Comparison of ENCODE assay signal across 8 mouse cellular contexts in the genomic region with DNA sequence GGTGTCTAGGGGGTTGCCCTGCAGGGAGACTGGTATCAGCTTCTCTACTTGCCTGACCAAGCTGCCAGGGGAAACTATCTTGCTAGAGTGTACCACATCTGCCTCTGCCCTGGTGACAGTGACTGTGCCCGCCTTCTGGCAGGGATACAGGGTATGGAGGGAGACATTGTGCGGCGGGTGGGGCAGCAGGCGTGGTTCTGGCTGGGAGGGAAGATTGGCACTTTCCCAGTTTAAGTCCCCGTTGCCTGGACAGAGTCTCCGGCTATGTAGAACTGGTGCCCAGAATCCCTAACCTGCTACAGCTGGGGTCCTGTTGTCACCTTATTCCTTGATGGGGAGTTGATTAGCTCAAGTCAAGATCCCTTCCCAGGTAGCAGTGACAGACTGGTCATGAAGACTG. TPM values are rescaled to one million over a fixed set of nuclear protein-coding genes. Genes with fewer than 3 reads are reported as not detected.
DNase-seq lines count a peak whose midpoint lies in the region; ATAC-seq lines count a peak whose summit lies in the region.

No protein-coding gene starts in this region.

- H3K9ac ChIP-seq in heart, embryonic 15.5 days: peak overlapping the region; percentile 100
- peak overlapping the region; percentile 90 for H3K9ac ChIP-seq in limb, embryonic 12.5 days (replicated peaks)
- peak overlapping the region; percentile 95 for H3K9ac ChIP-seq in midbrain, embryonic 12.5 days (replicated peaks)

- peaks cover 75% of the 10 kb centered on the region for H3K4me1 ChIP-seq in heart, embryonic 15.5 days (replicated peaks)
- peaks cover 77% of the 10 kb centered on the region for H3K4me1 ChIP-seq in limb, embryonic 12.5 days (replicated peaks)
- peaks cover 84% of the 10 kb centered on the region for H3K4me1 ChIP-seq in midbrain, embryonic 12.5 days

- H3K27ac ChIP-seq in heart, embryonic 15.5 days: peak overlapping the region; percentile 89
- peak overlapping the region; percentile 94 for H3K27ac ChIP-seq in limb, embryonic 12.5 days
- H3K27ac ChIP-seq in midbrain, embryonic 12.5 days (replicated peaks): peak overlapping the region; percentile 99

- no peak for ATAC-seq in heart, embryonic 15.5 days (replicated peaks; ENCODE audit: insufficient number of reproducible peaks, insufficient read depth, low FRiP score, low read depth)
- ATAC-seq in limb, embryonic 12.5 days (ENCODE audit: insufficient number of reproducible peaks, insufficient read depth, low FRiP score, low TSS enrichment, low read depth): no peak
- no peak for ATAC-seq in midbrain, embryonic 12.5 days (ENCODE audit: low FRiP score, low read depth)
- no peak for ATAC-seq in inflammation-experienced regulatory T-cells, adult 6 months

- H3K4me3 ChIP-seq in heart, embryonic 15.5 days: peak overlapping the region; percentile 94
- peak overlapping the region; percentile 78 for H3K4me3 ChIP-seq in limb, embryonic 12.5 days (replicated peaks)
- peak overlapping the region; percentile 81 for H3K4me3 ChIP-seq in midbrain, embryonic 12.5 days

- H3K27me3 ChIP-seq in heart, embryonic 15.5 days: no peaks in the 10 kb centered on the region
- H3K27me3 ChIP-seq in limb, embryonic 12.5 days: no peaks in the 10 kb centered on the region
- no peaks in the 10 kb centered on the region for H3K27me3 ChIP-seq in midbrain, embryonic 12.5 days

- H3K4me2 ChIP-seq in heart, embryonic 15.5 days: peak overlapping the region; percentile 94
- H3K4me2 ChIP-seq in limb, embryonic 12.5 days: peak overlapping the region; percentile 100
- H3K4me2 ChIP-seq in midbrain, embryonic 12.5 days (replicated peaks): peak overlapping the region; percentile 95

- 48% methylated on average over 6 of the region's 6 CpGs for WGBS in heart, embryonic 15.5 days
- 75% methylated on average over 6 of the region's 6 CpGs for WGBS in limb, embryonic 12.5 days
- 25% methylated on average over 6 of the region's 6 CpGs for WGBS in midbrain, embryonic 12.5 days

- no peaks in the 10 kb centered on the region for H3K36me3 ChIP-seq in heart, embryonic 15.5 days
- H3K36me3 ChIP-seq in limb, embryonic 12.5 days: peaks cover 23% of the 10 kb centered on the region
- 0 out of 2 replicates have a peak, but pooled peaks cover 3% of the 10 kb centered on the region for H3K36me3 ChIP-seq in midbrain, embryonic 12.5 days

- peak; percentile 59 for DNase-seq in spleen, adult 12 weeks (ENCODE audit: low spot score)
- DNase-seq in spleen, adult 18-20 months: no peak
- peak; percentile 74 for DNase-seq in cerebellum, adult 9-11 months
- DNase-seq in T-cell, adult 2 months (ENCODE audit: low spot score): no peak

- no peaks in the 10 kb centered on the region for H3K9me3 ChIP-seq in heart, embryonic 15.5 days (replicated peaks)
- no peaks in the 10 kb centered on the region for H3K9me3 ChIP-seq in limb, embryonic 12.5 days
- no peaks in the 10 kb centered on the region for H3K9me3 ChIP-seq in midbrain, embryonic 12.5 days

RNA-seq across cellular contexts. Expression of gene Gnai2, which starts 2.7 kb away (rescaled TPM):
- polyA plus RNA-seq in heart, embryonic 15.5 days (2015; fragmentation: Nextera tagmentation; extraction: Ambion mirVana): 367 and 431 TPM in 2 replicates
- polyA plus RNA-seq in limb, embryonic 12.5 days (2016; fragmentation: Nextera tagmentation; extraction: Ambion mirVana): 400 and 416 TPM in 2 replicates
- polyA plus RNA-seq in midbrain, embryonic 12.5 days (2016; fragmentation: Nextera tagmentation; extraction: Ambion mirVana): 635 and 641 TPM in 2 replicates
- polyA plus RNA-seq in inflammation-experienced regulatory T-cells, adult 6 months (2017; shearing (Covaris generic)): 100 to 1,000 TPM; 136 to 264 (median 154) TPM

RNA-seq across cellular contexts. Expression of gene Sema3b, which starts 23.4 kb away (rescaled TPM):
- 9.7 and 10.7 TPM in 2 replicates for polyA plus RNA-seq in heart, embryonic 15.5 days (2015; fragmentation: Nextera tagmentation; extraction: Ambion mirVana)
- polyA plus RNA-seq in limb, embryonic 12.5 days (2016; fragmentation: Nextera tagmentation; extraction: Ambion mirVana): 8.1 and 9.1 TPM in 2 replicates
- polyA plus RNA-seq in midbrain, embryonic 12.5 days (2016; fragmentation: Nextera tagmentation; extraction: Ambion mirVana): 3.2 TPM in 2 replicates
- not detected for polyA plus RNA-seq in inflammation-experienced regulatory T-cells, adult 6 months (2017; shearing (Covaris generic))

RNA-seq across cellular contexts. Expression of gene Slc38a3, which starts 36.9 kb away (rescaled TPM):
- 2.5 and 3.6 TPM in 2 replicates for polyA plus RNA-seq in heart, embryonic 15.5 days (2015; fragmentation: Nextera tagmentation; extraction: Ambion mirVana)
- polyA plus RNA-seq in limb, embryonic 12.5 days (2016; fragmentation: Nextera tagmentation; extraction: Ambion mirVana): 3.5 and 5.0 TPM in 2 replicates
- 13.9 and 14.8 TPM in 2 replicates for polyA plus RNA-seq in midbrain, embryonic 12.5 days (2016; fragmentation: Nextera tagmentation; extraction: Ambion mirVana)
- not detected for polyA plus RNA-seq in inflammation-experienced regulatory T-cells, adult 6 months (2017; shearing (Covaris generic))

RNA-seq across cellular contexts. Expression of gene Ifrd2, which starts 45.0 kb away (rescaled TPM):
- polyA plus RNA-seq in heart, embryonic 15.5 days (2015; fragmentation: Nextera tagmentation; extraction: Ambion mirVana): 31.7 and 45.7 TPM in 2 replicates
- polyA plus RNA-seq in limb, embryonic 12.5 days (2016; fragmentation: Nextera tagmentation; extraction: Ambion mirVana): 38.5 and 40.2 TPM in 2 replicates
- 20.1 and 21.1 TPM in 2 replicates for polyA plus RNA-seq in midbrain, embryonic 12.5 days (2016; fragmentation: Nextera tagmentation; extraction: Ambion mirVana)
- 10 to 100 TPM; 13.7 to 32.0 (median 31.7) TPM for polyA plus RNA-seq in inflammation-experienced regulatory T-cells, adult 6 months (2017; shearing (Covaris generic))

RNA-seq across cellular contexts. Expression of gene Gnat1, which starts 47.0 kb away (rescaled TPM):
- 0.53 and 0.98 TPM in 2 replicates for polyA plus RNA-seq in heart, embryonic 15.5 days (2015; fragmentation: Nextera tagmentation; extraction: Ambion mirVana)
- polyA plus RNA-seq in limb, embryonic 12.5 days (2016; fragmentation: Nextera tagmentation; extraction: Ambion mirVana): 2.1 and 2.2 TPM in 2 replicates
- polyA plus RNA-seq in midbrain, embryonic 12.5 days (2016; fragmentation: Nextera tagmentation; extraction: Ambion mirVana): 1.9 and 2.7 TPM in 2 replicates
- 1 to 10 TPM in 1 of 3 experiments, under 1 TPM in 1, not detected in 1; 0.58 to 1.1 TPM for polyA plus RNA-seq in inflammation-experienced regulatory T-cells, adult 6 months (2017; shearing (Covaris generic))

Comparison
In these comparisons a context has a peak if more than half of its experiments do, and no peak if none do; other contexts are left out.
1. DNase-seq: peak in spleen, adult 12 weeks (single experiment) and cerebellum, adult 9-11 months (single experiment); none in spleen, adult 18-20 months (0 of 2) and T-cell, adult 2 months (single experiment).
2. Peak in every context shown above with its lines, with median percentiles within 50 percentile points of each other: H3K27ac ChIP-seq, H3K4me2 ChIP-seq, H3K4me3 ChIP-seq and H3K9ac ChIP-seq.